Mouse (Mus musculus): Measurements from ENCODE around the gene Hmbs.
"Not testable (repeated sequence)": the region's sequence is repeated elsewhere in the genome, so short reads cannot be mapped to it uniquely, and the experiment has no call there.

Hmbs gene

DNA sequence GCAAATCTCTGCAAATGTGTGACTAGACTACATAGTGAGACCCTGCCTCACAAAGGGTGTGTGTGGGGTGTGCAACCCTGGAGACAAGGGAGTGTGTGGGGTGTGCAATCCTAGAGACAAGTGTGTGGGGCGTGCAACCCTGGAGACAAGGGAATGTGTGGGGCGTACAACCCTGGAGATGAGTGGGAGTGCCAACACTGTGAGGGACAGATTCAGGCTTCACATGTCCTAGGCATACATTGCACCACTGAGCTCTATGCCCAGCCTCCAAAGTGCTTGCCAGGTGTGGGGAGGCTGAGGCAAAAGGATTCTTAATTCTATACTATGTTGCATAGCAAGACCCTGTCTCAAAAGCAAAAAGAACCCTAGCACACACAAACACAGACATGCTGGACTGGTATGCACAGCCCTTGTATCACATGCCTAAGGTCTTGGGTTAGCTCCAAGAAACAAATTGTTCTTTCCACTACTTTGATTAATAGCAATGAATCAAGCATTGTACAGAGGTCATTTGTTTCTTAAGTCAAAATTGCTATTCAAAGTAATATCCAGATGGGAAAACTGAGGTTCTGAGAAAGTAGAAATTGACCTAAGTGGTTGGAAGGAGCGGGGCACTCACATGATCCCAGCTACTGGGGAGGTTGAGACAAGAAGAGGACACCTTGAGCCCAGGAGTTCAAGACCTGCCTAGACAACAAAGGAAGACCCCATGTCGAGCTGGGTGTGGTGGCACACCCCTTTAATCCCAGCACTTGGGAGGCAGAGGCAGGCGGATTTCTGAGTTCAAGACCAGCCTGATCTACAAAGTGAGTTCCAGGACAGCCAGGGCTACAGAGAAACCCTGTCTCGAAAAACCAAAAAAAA lies 1.8 kb upstream of the Hmbs start:
- DNase-seq (ENCODE audit: low read depth, low spot score): no peak

GRCm38 (mm10) chr9:44343290-44343689 lies 738 bp downstream of the Hmbs start:
- DNase-seq (ENCODE audit: low read depth, low spot score): no peak

- no peak for DNase-seq (ENCODE audit: low read depth, low spot score)
Observed at GRCm38 (mm10) chr9:44342605-44343004, 1.4 kb downstream of the Hmbs start.

DNA sequence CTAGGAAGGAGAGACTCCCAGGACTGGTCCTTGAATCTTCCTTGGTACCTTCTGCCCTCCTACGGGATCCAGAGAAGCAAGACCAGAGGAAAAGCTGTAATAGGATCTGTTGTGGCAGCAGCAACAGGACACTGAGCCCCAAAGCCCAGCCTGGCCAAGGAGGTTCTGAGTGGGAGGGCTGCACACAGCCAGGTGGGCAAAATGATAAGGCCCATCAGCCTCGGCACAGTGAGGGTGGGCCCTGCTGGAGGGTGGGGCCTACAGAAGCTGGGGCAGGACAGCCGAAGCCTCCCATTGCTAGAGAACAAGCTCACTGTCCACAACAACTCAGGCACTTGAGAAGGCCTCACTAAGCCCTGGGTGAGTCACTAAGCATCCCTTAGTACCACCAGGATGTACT lies 1.9 kb downstream of the Hmbs start:
- no peak for DNase-seq (ENCODE audit: low read depth, low spot score)

- DNase-seq (ENCODE audit: low read depth, low spot score): no peak
Observed at GRCm38 (mm10) chr9:44341487-44341886, 2.5 kb downstream of the Hmbs start.

DNA sequence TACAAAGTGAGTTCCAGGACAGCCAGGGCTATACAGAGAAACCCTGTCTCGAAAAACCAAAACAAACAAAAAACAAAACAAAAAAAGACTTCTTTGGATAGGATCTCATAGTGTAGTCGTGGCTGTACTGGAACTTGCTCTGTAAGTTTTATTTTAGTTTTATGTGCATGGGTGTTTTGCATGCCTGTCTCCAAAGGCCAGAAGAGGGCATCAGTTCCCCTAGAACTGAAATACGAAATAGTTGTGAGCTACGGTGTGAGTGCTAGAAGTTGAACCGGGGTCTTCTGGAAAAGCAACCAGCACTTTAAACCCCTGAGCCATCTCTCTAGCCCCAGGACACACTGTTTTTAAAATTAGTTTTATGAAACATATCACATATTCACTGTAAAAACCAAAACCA lies 5.5 kb downstream of the Hmbs start:
- DNase-seq (ENCODE audit: low read depth, low spot score): no peak

DNA sequence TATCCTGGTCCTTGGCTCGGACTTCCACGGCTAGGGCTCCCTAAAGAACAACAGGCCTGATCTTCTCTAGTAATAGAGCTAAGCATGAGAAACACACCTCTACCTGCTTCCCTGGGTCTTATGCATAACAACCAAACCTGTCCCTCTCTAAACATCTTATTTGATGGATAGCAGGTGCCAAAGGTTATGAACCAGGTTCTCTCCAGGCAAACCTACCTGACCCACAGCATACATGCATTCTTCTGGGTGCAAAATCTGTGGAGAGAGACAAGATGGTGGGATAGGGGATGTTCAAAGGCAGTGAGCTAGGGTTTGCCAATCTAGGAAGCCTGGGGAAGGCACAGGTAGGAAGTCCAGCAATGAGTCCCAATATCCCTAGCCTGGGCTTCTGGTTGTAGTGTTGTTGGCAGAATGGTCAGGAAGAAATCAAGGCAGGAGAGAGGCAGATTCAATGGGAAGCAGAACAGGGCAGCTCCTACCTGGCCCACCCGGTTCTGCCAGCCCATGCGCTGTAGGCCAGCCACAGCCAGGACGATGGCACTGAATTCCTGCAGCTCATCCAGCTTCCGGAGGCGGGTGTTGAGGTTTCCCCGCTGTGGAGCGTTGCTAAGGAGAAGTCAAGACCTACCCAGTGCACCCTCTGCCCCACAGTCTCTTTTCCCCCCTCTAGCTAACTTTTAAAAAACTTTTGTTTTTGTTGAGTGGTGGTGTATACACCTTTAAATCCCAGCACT lies 6.4 kb downstream of the Hmbs start:
- DNase-seq (ENCODE audit: low read depth, low spot score): no peak

GRCm38 (mm10) chr9:44336964-44337363 lies 7.1 kb downstream of the Hmbs start:
- DNase-seq (ENCODE audit: low read depth, low spot score): no peak

DNA sequence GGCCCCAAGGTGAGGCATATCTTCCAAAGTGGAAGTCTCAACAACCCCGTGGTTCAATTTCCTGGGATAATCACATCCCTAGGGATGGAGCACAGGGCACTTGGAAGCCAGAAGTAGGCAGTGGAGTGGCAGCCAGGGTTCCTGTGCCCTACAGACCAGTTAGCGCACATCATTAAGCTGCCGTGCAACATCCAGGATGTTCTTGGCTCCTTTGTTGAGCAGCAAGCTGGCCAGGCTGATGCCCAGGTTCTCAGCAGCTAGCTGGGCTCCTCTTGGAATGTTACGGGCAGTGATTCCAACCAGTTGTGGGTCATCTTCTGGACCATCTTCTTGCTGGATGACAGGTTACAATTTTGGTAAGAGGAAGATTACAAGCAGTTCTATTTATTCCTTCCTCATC lies 7.5 kb downstream of the Hmbs start:
- not testable (repeated sequence) for DNase-seq (ENCODE audit: low read depth, low spot score)

DNA sequence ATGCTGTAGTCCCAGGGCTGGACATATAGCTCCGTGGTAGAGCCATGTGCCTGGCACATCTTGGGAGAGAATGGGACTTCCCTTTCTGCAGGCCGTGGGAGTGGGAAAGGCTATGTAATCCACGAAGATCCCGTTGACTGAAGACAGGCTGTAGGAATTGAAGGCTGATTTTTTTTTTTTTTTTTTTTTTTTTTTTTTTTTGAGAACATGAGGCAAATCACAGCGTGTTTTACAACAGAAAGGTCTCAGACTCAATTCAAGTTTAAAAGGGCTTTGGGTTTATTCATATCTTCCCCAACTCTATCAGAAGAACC lies 8.0 kb downstream of the Hmbs start:
- DNase-seq (ENCODE audit: low read depth, low spot score): no peak

GRCm38 (mm10) chr9:44335331-44336092 lies 8.5 kb downstream of the Hmbs start:
- DNase-seq (ENCODE audit: low read depth, low spot score): peak; percentile 28

DNA sequence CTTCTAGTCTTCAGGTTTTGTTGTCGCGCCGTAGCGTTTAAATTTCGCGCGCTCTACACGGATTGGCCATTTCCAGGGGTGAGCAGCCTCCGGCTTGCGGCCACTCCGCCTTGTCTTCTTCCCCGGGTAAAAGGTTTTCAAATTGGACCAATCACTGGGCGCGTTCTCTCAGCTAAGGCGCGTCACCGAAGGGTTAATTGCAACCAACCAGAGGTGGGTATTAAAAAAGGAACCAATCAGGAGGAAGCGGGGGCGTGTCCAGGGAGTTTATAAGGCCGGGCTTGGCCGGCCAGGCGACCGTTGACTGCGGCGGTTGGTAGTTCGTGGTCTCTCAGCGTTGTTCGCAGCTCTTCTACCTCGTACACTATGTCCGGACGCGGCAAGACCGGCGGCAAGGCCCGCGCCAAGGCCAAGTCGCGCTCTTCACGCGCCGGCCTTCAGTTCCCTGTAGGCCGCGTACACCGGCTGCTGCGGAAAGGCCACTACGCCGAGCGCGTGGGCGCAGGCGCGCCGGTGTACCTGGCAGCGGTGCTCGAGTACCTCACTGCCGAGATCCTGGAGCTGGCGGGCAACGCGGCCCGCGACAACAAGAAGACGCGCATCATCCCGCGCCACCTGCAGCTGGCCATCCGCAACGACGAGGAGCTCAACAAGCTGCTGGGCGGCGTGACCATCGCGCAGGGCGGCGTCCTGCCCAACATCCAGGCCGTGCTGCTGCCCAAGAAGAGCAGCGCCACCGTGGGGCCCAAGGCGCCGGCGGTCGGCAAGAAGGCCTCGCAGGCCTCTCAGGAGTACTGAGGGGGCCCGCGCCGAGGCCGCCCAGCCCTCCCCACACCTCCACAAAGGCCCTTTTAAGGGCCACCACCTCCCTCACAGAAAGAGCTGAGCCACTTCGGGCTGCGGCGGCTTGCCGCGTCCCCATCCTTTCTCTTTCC lies 9.4 kb downstream of the Hmbs start, which contains the start of gene H2afx:
H2afx (plus strand) TSS at position 299 of the 935 bp plus-strand sequence.
- DNase-seq (ENCODE audit: low read depth, low spot score): peak; percentile 98

- no peak for DNase-seq (ENCODE audit: low read depth, low spot score)
Observed at GRCm38 (mm10) chr9:44332918-44333638, 10.9 kb downstream of the Hmbs start.

DNA sequence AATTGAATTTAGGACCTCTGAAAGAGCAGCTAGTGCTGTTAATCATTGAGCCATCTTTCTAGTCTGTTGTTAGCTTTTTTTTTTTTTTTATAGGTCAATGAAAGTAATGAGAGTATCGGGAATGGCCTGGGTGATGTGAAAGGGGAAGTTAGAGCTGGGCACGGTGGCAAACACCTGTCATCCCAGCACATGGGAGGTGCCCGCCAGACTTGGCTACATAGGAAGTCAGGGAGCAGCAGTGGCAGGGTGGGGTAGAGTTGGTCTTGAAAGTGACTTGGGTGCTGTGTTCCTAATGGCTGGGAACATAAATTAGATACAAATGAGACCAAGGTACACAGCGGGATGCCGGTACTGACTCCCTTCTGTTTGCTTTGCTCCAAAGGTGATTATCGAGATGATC lies 13.3 kb downstream of the Hmbs start:
- no peak for DNase-seq (ENCODE audit: low read depth, low spot score)

DNA sequence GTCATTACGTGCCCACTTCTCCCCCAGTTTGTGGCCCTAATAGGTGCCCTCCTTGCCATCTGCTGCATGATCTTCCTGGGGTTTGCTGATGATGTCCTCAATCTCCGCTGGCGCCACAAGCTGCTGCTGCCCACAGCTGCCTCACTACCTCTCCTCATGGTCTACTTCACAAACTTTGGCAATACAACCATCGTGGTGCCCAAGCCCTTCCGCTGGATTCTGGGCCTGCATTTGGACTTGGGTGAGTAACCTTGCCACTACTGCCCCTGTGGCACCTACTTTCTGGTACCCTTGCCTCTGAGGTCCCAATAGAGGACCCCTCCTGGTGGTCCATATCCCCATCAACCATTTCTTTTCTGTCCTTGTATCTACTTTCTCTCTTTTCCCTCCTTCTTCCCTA lies 16.1 kb downstream of the Hmbs start:
- DNase-seq (ENCODE audit: low read depth, low spot score): no peak

- no peak for DNase-seq (ENCODE audit: low read depth, low spot score)
Observed at GRCm38 (mm10) chr9:44327064-44327711, 16.8 kb downstream of the Hmbs start.

DNA sequence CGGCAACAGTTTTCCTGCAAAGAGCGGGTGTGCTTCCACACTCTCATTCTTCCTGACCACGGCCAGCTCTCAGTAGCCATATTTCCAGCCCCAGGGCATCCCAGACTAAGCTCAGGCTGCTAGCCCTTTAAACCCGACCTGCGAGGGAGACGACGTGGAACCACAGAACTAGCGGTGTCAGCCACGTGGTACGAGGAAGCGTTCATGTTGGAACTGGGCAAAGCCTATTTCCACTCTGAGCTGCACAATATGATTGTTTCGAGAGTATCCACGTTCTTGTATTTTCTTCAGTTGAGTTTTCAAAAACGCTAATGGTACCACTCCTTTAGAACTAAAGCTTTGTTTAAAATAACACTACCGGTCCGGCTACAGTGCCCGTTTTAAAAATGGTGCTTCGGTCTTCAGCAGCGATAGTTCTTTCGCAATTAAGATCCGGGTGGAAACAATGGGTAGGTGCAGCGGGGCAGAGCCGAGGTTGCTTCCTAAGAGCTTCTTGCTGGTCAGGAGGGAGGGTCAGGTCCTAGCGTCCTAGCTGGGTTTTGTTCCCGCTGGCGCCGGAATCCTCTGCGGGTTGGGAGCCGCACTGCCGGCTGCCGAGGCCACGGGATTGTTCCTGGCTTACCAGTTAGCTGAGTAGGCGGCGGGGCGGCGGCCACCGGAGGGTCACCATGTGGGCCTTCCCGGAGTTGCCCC lies 17.5 kb downstream of the Hmbs start:
- DNase-seq (ENCODE audit: low read depth, low spot score): peak; percentile 87

DNA sequence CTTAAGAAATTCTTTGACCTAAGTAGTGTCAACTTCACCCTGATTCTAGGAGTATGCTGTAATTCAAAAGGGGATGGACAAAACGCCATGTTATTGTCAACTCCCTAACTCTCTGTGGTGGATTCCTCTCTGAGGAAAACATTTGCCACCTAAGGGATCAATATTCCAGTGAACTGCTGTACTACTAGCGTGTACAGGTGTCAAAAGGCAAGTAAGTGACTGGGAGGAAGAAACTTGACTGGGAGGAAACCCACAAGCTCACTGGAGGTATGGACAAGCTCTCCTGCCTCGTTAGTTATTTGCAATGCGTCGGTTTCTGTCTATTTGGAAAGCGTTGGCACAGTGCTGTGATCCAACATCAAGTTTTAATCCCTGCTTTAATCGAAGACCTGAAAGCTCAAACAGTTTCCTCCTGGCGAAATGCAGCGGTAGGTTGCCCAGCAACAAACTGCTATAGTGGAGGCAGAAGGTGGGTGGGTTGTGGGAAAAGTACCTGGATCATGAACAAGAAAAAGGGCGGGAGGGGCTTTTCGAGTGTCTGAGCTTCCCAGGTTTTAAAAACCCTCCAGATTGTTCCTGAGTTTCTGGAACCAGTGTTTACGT lies 18.2 kb downstream of the Hmbs start, which contains the start of gene Dpagt1:
Dpagt1 (plus strand) TSS at position 252 of the 603 bp plus-strand sequence.
- DNase-seq (ENCODE audit: low read depth, low spot score): no peak
